Mouse (Mus musculus): ENCODE measurements at regions not wholly inside any gene's neighbourhood (a gene's known extent, or its start where the extent isn't known, plus 50 kb on each side); places are given as distances from the start of the nearest gene placed in this dataset.

GRCm38 (mm10) chr13:59988393-59988965 lies 165.5 kb upstream of the Tut7 start:
- peak; percentile 53 for DNase-seq (ENCODE audit: low spot score, missing footprints)
- no peak overlapping the region for H3K27ac ChIP-seq (ENCODE audit: low read depth, low read length)
- H3K4me3 ChIP-seq (ENCODE audit: low read depth, low read length), result no peak overlapping the region
- H3K36me3 ChIP-seq (ENCODE audit: control insufficient read depth, insufficient read depth, low read length), result no peaks in the 10 kb centered on the region
- no peaks in the 10 kb centered on the region for H3K9me3 ChIP-seq (ENCODE audit: control insufficient read depth, low read length)
- no peaks in the 10 kb centered on the region for H3K27me3 ChIP-seq (ENCODE audit: control insufficient read depth, insufficient read depth, low read length)
- H3K4me1 ChIP-seq (ENCODE audit: control insufficient read depth, insufficient read depth, low read length), result no peaks in the 10 kb centered on the region
- no peak for ATAC-seq (ENCODE audit: low FRiP score)
- H3K9ac ChIP-seq (ENCODE audit: low read length), result no peak overlapping the region
- H3K4me2 ChIP-seq, result no peak overlapping the region
- WGBS, result 85% methylated on average over 7 of the region's 7 CpGs

GRCm38 (mm10) chr13:59976425-59976824 lies 153.5 kb upstream of the Tut7 start:
- DNase-seq (ENCODE audit: low spot score, missing footprints), result no peak
- 87% methylated on average over 5 of the region's 5 CpGs for WGBS
- H3K4me3 ChIP-seq (ENCODE audit: low read depth, low read length), result no peak overlapping the region
- H3K27me3 ChIP-seq (ENCODE audit: control insufficient read depth, insufficient read depth, low read length), result peaks cover 7% of the 10 kb centered on the region; the same call in 1 of the 2 replicates
- no peaks in the 10 kb centered on the region for H3K36me3 ChIP-seq (ENCODE audit: control insufficient read depth, insufficient read depth, low read length)
- ATAC-seq (ENCODE audit: low FRiP score), result no peak
- peaks cover 6% of the 10 kb centered on the region for H3K4me1 ChIP-seq (ENCODE audit: control insufficient read depth, insufficient read depth, low read length)
- no peak overlapping the region for H3K27ac ChIP-seq (ENCODE audit: low read depth, low read length)
- no peaks in the 10 kb centered on the region for H3K9me3 ChIP-seq (ENCODE audit: control insufficient read depth, low read length)
- no peak overlapping the region for H3K4me2 ChIP-seq
- no peak overlapping the region for H3K9ac ChIP-seq (ENCODE audit: low read length)

GRCm38 (mm10) chr13:59972093-59972427 lies 149.1 kb upstream of the Tut7 start:
- Histone ChIP-seq H3K4me2 (peak overlapping the region; percentile 42), H3K27me3 (ENCODE audit: control insufficient read depth, insufficient read depth, low read length) (peaks cover 20% of the 10 kb centered on the region; the same call in 1 of the 2 replicates), H3K27ac (ENCODE audit: low read depth, low read length) (peak overlapping the region; percentile 1; the same call in 1 of the 2 replicates), H3K9me3 (ENCODE audit: control insufficient read depth, low read length) (no peaks in the 10 kb centered on the region), H3K9ac (ENCODE audit: low read length) (peak overlapping the region; percentile 10; the same call in 1 of the 2 replicates), H3K4me3 (ENCODE audit: low read depth, low read length) (peak overlapping the region; percentile 1; the same call in 1 of the 2 replicates), H3K4me1 (ENCODE audit: control insufficient read depth, insufficient read depth, low read length) (peaks cover 23% of the 10 kb centered on the region), H3K36me3 (ENCODE audit: control insufficient read depth, insufficient read depth, low read length) (no peaks in the 10 kb centered on the region)
- ATAC-seq (ENCODE audit: low FRiP score), result peak; percentile 26; the same call in 1 of the 2 replicates
- WGBS, result 29% methylated on average over 9 of the region's 9 CpGs
- no peak for DNase-seq (ENCODE audit: low spot score, missing footprints)

GRCm38 (mm10) chr13:59971231-59972092 lies 148.5 kb upstream of the Tut7 start:
- Histone ChIP-seq H3K4me1 (ENCODE audit: control insufficient read depth, insufficient read depth, low read length) (peaks cover 23% of the 10 kb centered on the region), H3K27ac (ENCODE audit: low read depth, low read length) (peak overlapping the region; percentile 30; the same call in 1 of the 2 replicates), H3K4me3 (ENCODE audit: low read depth, low read length) (peak overlapping the region; percentile 1; the same call in 1 of the 2 replicates), H3K4me2 (peak overlapping the region; percentile 42), H3K9ac (ENCODE audit: low read length) (peak overlapping the region; percentile 51), H3K27me3 (ENCODE audit: control insufficient read depth, insufficient read depth, low read length) (peaks cover 20% of the 10 kb centered on the region; the same call in 1 of the 2 replicates), H3K9me3 (ENCODE audit: control insufficient read depth, low read length) (no peaks in the 10 kb centered on the region), H3K36me3 (ENCODE audit: control insufficient read depth, insufficient read depth, low read length) (no peaks in the 10 kb centered on the region)
- under 1% methylated on average over 25 of the region's 25 CpGs for WGBS
- peak; percentile 95 for DNase-seq (ENCODE audit: low spot score, missing footprints)
- ATAC-seq (ENCODE audit: low FRiP score), result peak; percentile 88

GRCm38 (mm10) chr13:59970430-59970829 lies 147.5 kb upstream of the Tut7 start:
- DNase-seq (ENCODE audit: low spot score, missing footprints) (peak; percentile 87), ATAC-seq (ENCODE audit: low FRiP score) (no peak)
- H3K9me3 ChIP-seq (ENCODE audit: control insufficient read depth, low read length), result no peaks in the 10 kb centered on the region
- H3K4me2 ChIP-seq, result 0 out of 2 replicates have a peak overlapping the region, but pooled peaks have one; percentile 42
- H3K4me1 ChIP-seq (ENCODE audit: control insufficient read depth, insufficient read depth, low read length), result peaks cover 23% of the 10 kb centered on the region
- 31% methylated on average over 6 of the region's 6 CpGs for WGBS
- peaks cover 20% of the 10 kb centered on the region; the same call in 1 of the 2 replicates for H3K27me3 ChIP-seq (ENCODE audit: control insufficient read depth, insufficient read depth, low read length)
- no peaks in the 10 kb centered on the region for H3K36me3 ChIP-seq (ENCODE audit: control insufficient read depth, insufficient read depth, low read length)
- H3K27ac ChIP-seq (ENCODE audit: low read depth, low read length), result no peak overlapping the region; the same call in 1 of the 2 replicates
- H3K9ac ChIP-seq (ENCODE audit: low read length), result peak overlapping the region; percentile 51
- no peak overlapping the region for H3K4me3 ChIP-seq (ENCODE audit: low read depth, low read length)

- Histone ChIP-seq H3K4me2 (no peak overlapping the region), H3K9ac (ENCODE audit: low read length) (no peak overlapping the region), H3K27ac (ENCODE audit: low read depth, low read length) (no peak overlapping the region), H3K9me3 (ENCODE audit: control insufficient read depth, low read length) (no peaks in the 10 kb centered on the region), H3K27me3 (ENCODE audit: control insufficient read depth, insufficient read depth, low read length) (peaks cover 17% of the 10 kb centered on the region; the same call in 1 of the 2 replicates), H3K4me3 (ENCODE audit: low read depth, low read length) (no peak overlapping the region), H3K36me3 (ENCODE audit: control insufficient read depth, insufficient read depth, low read length) (no peaks in the 10 kb centered on the region), H3K4me1 (ENCODE audit: control insufficient read depth, insufficient read depth, low read length) (peaks cover 23% of the 10 kb centered on the region)
- 34% methylated on average over 3 of the region's 3 CpGs for WGBS
- no peak for ATAC-seq (ENCODE audit: low FRiP score)
- DNase-seq (ENCODE audit: low spot score, missing footprints), result no peak
These were observed 146.5 kb upstream of the Tut7 start for GRCm38 (mm10) chr13:59969484-59969883.

- Histone ChIP-seq H3K4me1 (ENCODE audit: control insufficient read depth, insufficient read depth, low read length) (peaks cover 23% of the 10 kb centered on the region), H3K27me3 (ENCODE audit: control insufficient read depth, insufficient read depth, low read length) (peaks cover 17% of the 10 kb centered on the region; the same call in 1 of the 2 replicates), H3K9me3 (ENCODE audit: control insufficient read depth, low read length) (no peaks in the 10 kb centered on the region), H3K4me3 (ENCODE audit: low read depth, low read length) (no peak overlapping the region), H3K27ac (ENCODE audit: low read depth, low read length) (no peak overlapping the region), H3K36me3 (ENCODE audit: control insufficient read depth, insufficient read depth, low read length) (no peaks in the 10 kb centered on the region), H3K9ac (ENCODE audit: low read length) (no peak overlapping the region), H3K4me2 (no peak overlapping the region)
- 85% methylated on average over 19 of the region's 19 CpGs for WGBS
- DNase-seq (ENCODE audit: low spot score, missing footprints) (peak; percentile 80), ATAC-seq (ENCODE audit: low FRiP score) (no peak)
These were observed 145.8 kb upstream of the Tut7 start for GRCm38 (mm10) chr13:59968584-59969240.

GRCm38 (mm10) chr13:59966535-59967255 lies 143.7 kb upstream of the Tut7 start:
- H3K9ac ChIP-seq (ENCODE audit: low read length), result no peak overlapping the region
- WGBS, result 84% methylated on average over 17 of the region's 17 CpGs
- no peak overlapping the region for H3K27ac ChIP-seq (ENCODE audit: low read depth, low read length)
- ATAC-seq (ENCODE audit: low FRiP score), result no peak
- peaks cover 13% of the 10 kb centered on the region; the same call in 1 of the 2 replicates for H3K27me3 ChIP-seq (ENCODE audit: control insufficient read depth, insufficient read depth, low read length)
- no peaks in the 10 kb centered on the region for H3K36me3 ChIP-seq (ENCODE audit: control insufficient read depth, insufficient read depth, low read length)
- peak; percentile 72 for DNase-seq (ENCODE audit: low spot score, missing footprints)
- no peaks in the 10 kb centered on the region for H3K9me3 ChIP-seq (ENCODE audit: control insufficient read depth, low read length)
- peaks cover 17% of the 10 kb centered on the region for H3K4me1 ChIP-seq (ENCODE audit: control insufficient read depth, insufficient read depth, low read length)
- no peak overlapping the region for H3K4me3 ChIP-seq (ENCODE audit: low read depth, low read length)
- no peak overlapping the region for H3K4me2 ChIP-seq
